In genomic region chr17:93409329-93409728, GRCm38 (mm10) we compare ENCODE assay signal across 10 mouse cellular contexts.
A peak's percentile ranks its signal among the peaks of the same experiment; 100 is the strongest.
DNase-seq lines count a peak whose midpoint lies in the region; ATAC-seq lines count a peak whose summit lies in the region.
"Had no signal": no experiment of that assay in that cellular context is flagged by ENCODE, and none has a peak within 500 bp of the region (broad histone marks: within the 10 kb centered on the region; RNA-seq: fewer than 3 reads in every experiment).

No protein-coding gene starts in this region.

- no peak overlapping the region for H3K9ac ChIP-seq in forebrain, embryonic 16.5 days (replicated peaks; ENCODE audit: low read depth, low read length)
- H3K9ac ChIP-seq: liver, embryonic 14.5 days had no signal

- no peaks in the 10 kb centered on the region for H3K36me3 ChIP-seq in forebrain, embryonic 16.5 days (ENCODE audit: control insufficient read depth, insufficient read depth)
- H3K36me3 ChIP-seq: G1E had no signal

- H3K4me2 ChIP-seq in forebrain, embryonic 16.5 days (ENCODE audit: low read length): no peak overlapping the region

- no peak overlapping the region for H3K4me3 ChIP-seq in forebrain, embryonic 16.5 days (replicated peaks; ENCODE audit: low read length)

- no peaks in the 10 kb centered on the region for H3K4me1 ChIP-seq in forebrain, embryonic 16.5 days (replicated peaks; ENCODE audit: control insufficient read depth, insufficient read depth, low read length)

- peak; percentile 91 for ATAC-seq in forebrain, embryonic 16.5 days
- no peak for ATAC-seq in granulocyte monocyte progenitor cell, adult 5-6 weeks (replicated peaks; ENCODE audit: poor library complexity, severe bottlenecking)

- WGBS in forebrain, embryonic 16.5 days: 38% methylated on average over 1 of the region's 1 CpGs

- no peaks in the 10 kb centered on the region for H3K27me3 ChIP-seq in forebrain, embryonic 16.5 days (replicated peaks; ENCODE audit: control insufficient read depth, insufficient read depth, low read length)

- H3K9me3 ChIP-seq in forebrain, embryonic 16.5 days (ENCODE audit: control insufficient read depth, low read length): no peaks in the 10 kb centered on the region
- H3K9me3 ChIP-seq: G1E had no signal

- DNase-seq in left cerebral cortex, postnatal 10 days (ENCODE audit: extremely low spot score in 1 of 2, low spot score in 2 of 2): peak; percentile 0 to 38
- no peak for DNase-seq in left cerebral cortex, postnatal 36 days (ENCODE audit: low spot score in 2 of 2)
- DNase-seq in left cerebral cortex, postnatal 25 days (ENCODE audit: low spot score in 2 of 2): peak; percentile 6 to 14
- peak; percentile 30 for DNase-seq in retina, postnatal 1 day
- no peak for DNase-seq in kidney, adult 11 months
- no peak for DNase-seq in urinary bladder, adult 18-20 months (ENCODE audit: low spot score in 2 of 2)

- intact Hi-C loops in left cerebral cortex, postnatal 10 days (cut with DNase I): no loop called here
- intact Hi-C loops in left cerebral cortex, postnatal 36 days (cut with DNase I): no loop called here
- intact Hi-C loops in left cerebral cortex, postnatal 25 days (cut with DNase I): no loop called here

- no peak overlapping the region for H3K27ac ChIP-seq in forebrain, embryonic 16.5 days (ENCODE audit: low read length)
- H3K27ac ChIP-seq: liver, embryonic 14.5 days had no signal

Comparison
In these comparisons a context has a peak if more than half of its experiments do, and no peak if none do; other contexts are left out.
1. DNase-seq: peak in left cerebral cortex, postnatal 10 days (2 of 2), left cerebral cortex, postnatal 25 days (2 of 2) and retina, postnatal 1 day (single experiment); none in left cerebral cortex, postnatal 36 days (0 of 2), kidney, adult 11 months (single experiment) and urinary bladder, adult 18-20 months (0 of 2).